Mouse (Mus musculus) erythroblast, embryonic 14.5 days (primary cell): ENCODE measurements around the gene Zc3h7b.

Experiments
- GATA1 ChIP-seq: IDR thresholded peaks from 2 replicates; pipeline ENCODE4 v1.6.1; 2012; ENCODE audit warnings: low read length, inconsistent platforms, mixed read lengths
- TAL1 ChIP-seq: IDR thresholded peaks from 3 replicates; pipeline ENCODE4 v1.6.1; 2012; ENCODE audit warnings: low read length, inconsistent platforms, mixed read lengths

GRCm38 (mm10) chr15:81818404-81818803, 73.5 kb downstream of the Zc3h7b start:
- TF ChIP-seq GATA1 (no peak), TAL1 (no peak)
